Mouse (Mus musculus): ENCODE data around the gene Cd200r1. TPM values are rescaled to one million over a fixed set of nuclear protein-coding genes. Genes with fewer than 3 reads are reported as not detected.
"Not testable (repeated sequence)": the region's sequence is repeated elsewhere in the genome, so short reads cannot be mapped to it uniquely, and the experiment has no call there.

The Cd200r1 gene
- total and polyA plus RNA-seq, 3 experiments = 0.12 to 6.4 (median 2.8) TPM

DNA sequence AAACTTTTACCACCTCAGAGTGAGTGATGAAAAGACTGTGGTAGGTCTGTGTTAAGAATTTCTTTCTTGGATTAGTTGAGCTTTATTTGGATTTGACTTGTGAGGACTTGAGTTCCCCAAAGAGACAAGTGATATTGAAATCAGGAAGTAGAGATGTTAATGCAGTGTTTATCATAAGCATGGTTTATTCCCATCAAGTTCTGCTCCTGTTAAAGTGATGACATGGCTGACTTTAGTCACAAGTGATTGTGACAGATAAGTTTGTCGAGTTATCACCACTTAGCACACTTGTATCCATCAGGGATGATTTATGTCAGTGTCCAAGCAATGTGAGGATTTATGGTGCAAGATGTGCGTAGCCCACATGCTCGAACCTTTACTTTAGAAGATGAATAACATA, 66.8 kb downstream of the Cd200r1 start:
- ATAC-seq (ENCODE audit: extremely low read depth, insufficient number of reproducible peaks, low FRiP score, poor library complexity, severe bottlenecking) = peak; percentile 40
- H3K9me3 ChIP-seq (replicated peaks) = no peaks in the 10 kb centered on the region
- DNase-seq (ENCODE audit: low spot score) = no peak
- H3K4me1 ChIP-seq (ENCODE audit: insufficient read depth, low read depth, low read length) = peaks cover 5% of the 10 kb centered on the region; the same call in 1 of the 2 replicates
- TF ChIP-seq TAL1 (conservative IDR thresholded peaks at IDR 0.05; ENCODE audit: low read depth, low read length) (no peak), CTCF (IDR thresholded peaks at IDR 0.05; ENCODE audit: low read depth, low read length) (no peak), GATA2 (IDR thresholded peaks at IDR 0.05; ENCODE audit: borderline replicate concordance, low read depth, low read length) (no peak), POLR2AphosphoS5 (IDR thresholded peaks at IDR 0.05; ENCODE audit: insufficient replicate concordance, low read depth, low read length) (no peak), GATA1 (IDR thresholded peaks at IDR 0.05; ENCODE audit: borderline replicate concordance, low read length) (no peak)
- H3K27me3 ChIP-seq (ENCODE audit: insufficient read depth, low read length) = peaks cover 5% of the 10 kb centered on the region; the same call in 1 of the 2 replicates
- H3K36me3 ChIP-seq (replicated peaks) = no peaks in the 10 kb centered on the region
- H3K4me3 ChIP-seq (ENCODE audit: low read depth, low read length) = no peak overlapping the region

- H3K36me3 ChIP-seq (replicated peaks); H3K9me3 ChIP-seq (replicated peaks); H3K4me1 ChIP-seq (ENCODE audit: insufficient read depth, low read depth, low read length); H3K27me3 ChIP-seq (ENCODE audit: insufficient read depth, low read length); DNase-seq (ENCODE audit: low spot score); H3K4me3 ChIP-seq (ENCODE audit: low read depth, low read length): not testable (repeated sequence)
- peak; percentile 41; the same call in 1 of the 2 replicates for ATAC-seq (ENCODE audit: extremely low read depth, insufficient number of reproducible peaks, low FRiP score, poor library complexity, severe bottlenecking)
Observed at GRCm38 (mm10) chr16:44833189-44833588, 67.7 kb downstream of the Cd200r1 start.

Other genes starting within 250 kb of the Cd200r1 start
- gene Boc, start 206.8 kb upstream of the Cd200r1 start, total RNA-seq (2014; fragmentation: Nextera tagmentation) = not detected in 2 replicates
- gene Boc, start 206.8 kb upstream of the Cd200r1 start, total RNA-seq (2017) = under 0.01 TPM in 1 of 2 replicates, not detected in the other
- not detected in 2 replicates for gene Boc, start 206.8 kb upstream of the Cd200r1 start, polyA plus RNA-seq (2012)
- 17.3 and 19.8 TPM in 2 replicates for gene Nepro, start 41.4 kb upstream of the Cd200r1 start, total RNA-seq (2014; fragmentation: Nextera tagmentation)
- gene Nepro, start 41.4 kb upstream of the Cd200r1 start, total RNA-seq (2017) = 22.5 and 27.7 TPM in 2 replicates
- gene Nepro, start 41.4 kb upstream of the Cd200r1 start, polyA plus RNA-seq (2012) = 4.8 and 5.4 TPM in 2 replicates
- 34.3 and 41.9 TPM in 2 replicates for gene Gtpbp8, start 19.4 kb upstream of the Cd200r1 start, total RNA-seq (2014; fragmentation: Nextera tagmentation)
- 26.6 and 32.2 TPM in 2 replicates for gene Gtpbp8, start 19.4 kb upstream of the Cd200r1 start, total RNA-seq (2017)
- gene Gtpbp8, start 19.4 kb upstream of the Cd200r1 start, polyA plus RNA-seq (2012) = 26.4 and 36.5 TPM in 2 replicates
- gene Cd200r4, start 46.0 kb downstream of the Cd200r1 start, total RNA-seq (2014; fragmentation: Nextera tagmentation) = 3.7 and 5.1 TPM in 2 replicates
- gene Cd200r4, start 46.0 kb downstream of the Cd200r1 start, total RNA-seq (2017) = 28.4 and 33.7 TPM in 2 replicates
- gene Cd200r4, start 46.0 kb downstream of the Cd200r1 start, polyA plus RNA-seq (2012) = 0.03 TPM in 2 replicates
- gene Cd200r2, start 101.4 kb downstream of the Cd200r1 start, total RNA-seq (2014; fragmentation: Nextera tagmentation) = 0.68 and 1.3 TPM in 2 replicates
- 3.4 and 3.9 TPM in 2 replicates for gene Cd200r2, start 101.4 kb downstream of the Cd200r1 start, total RNA-seq (2017)
- not detected in 2 replicates for gene Cd200r2, start 101.4 kb downstream of the Cd200r1 start, polyA plus RNA-seq (2012)
- 10.5 and 12.6 TPM in 2 replicates for gene Cd200r3, start 177.9 kb downstream of the Cd200r1 start, total RNA-seq (2014; fragmentation: Nextera tagmentation)
- 147 and 159 TPM in 2 replicates for gene Cd200r3, start 177.9 kb downstream of the Cd200r1 start, total RNA-seq (2017)
- gene Cd200r3, start 177.9 kb downstream of the Cd200r1 start, polyA plus RNA-seq (2012) = 0.06 and 0.11 TPM in 2 replicates

Data from G1E (cell line).